ENCODE assay signal across 8 mouse cellular contexts in genomic region chr9:41999498-42000473, GRCm38 (mm10).
DNase-seq lines count a peak whose midpoint lies in the region; ATAC-seq and TF ChIP-seq lines count a peak whose summit lies in the region.

No protein-coding gene starts in this region.

- no peak overlapping the region for H3K9ac ChIP-seq in kidney, embryonic 15.5 days
- no peak overlapping the region; the same call in 1 of the 2 replicates for H3K9ac ChIP-seq in forebrain, embryonic 14.5 days (ENCODE audit: low read length)
- H3K9ac ChIP-seq in midbrain, embryonic 14.5 days (replicated peaks; ENCODE audit: low read length): no peak overlapping the region

- ATAC-seq in kidney, embryonic 15.5 days (replicated peaks; ENCODE audit: low FRiP score): no peak
- peak; percentile 18; the same call in 1 of the 2 replicates for ATAC-seq in cerebellum, adult (ENCODE audit: insufficient number of reproducible peaks, low FRiP score, low TSS enrichment)
- ATAC-seq in forebrain, embryonic 14.5 days: peak; percentile 51
- ATAC-seq in midbrain, embryonic 14.5 days (ENCODE audit: low FRiP score, low TSS enrichment): no peak; the same call in 1 of the 2 replicates

- 66% methylated on average over 12 of the region's 12 CpGs for WGBS in kidney, embryonic 15.5 days
- WGBS in forebrain, embryonic 14.5 days: 70% methylated on average over 12 of the region's 12 CpGs
- 71% methylated on average over 12 of the region's 12 CpGs for WGBS in midbrain, embryonic 14.5 days

- H3K36me3 ChIP-seq in kidney, embryonic 15.5 days: peaks cover 4% of the 10 kb centered on the region; the same call in 1 of the 2 replicates
- peaks cover 43% of the 10 kb centered on the region for H3K36me3 ChIP-seq in E14TG2a.4 (ENCODE audit: insufficient read depth, low read length)
- H3K36me3 ChIP-seq in forebrain, embryonic 14.5 days (ENCODE audit: control insufficient read depth, insufficient read depth, low read length): peaks cover 29% of the 10 kb centered on the region
- H3K36me3 ChIP-seq in midbrain, embryonic 14.5 days (ENCODE audit: control insufficient read depth, insufficient read depth, low read length): no peaks in the 10 kb centered on the region

- no peak overlapping the region for H3K27ac ChIP-seq in kidney, embryonic 15.5 days
- no peak overlapping the region for H3K27ac ChIP-seq in forebrain, embryonic 14.5 days (ENCODE audit: low read depth, low read length)
- no peak overlapping the region for H3K27ac ChIP-seq in midbrain, embryonic 14.5 days (replicated peaks; ENCODE audit: low read depth, low read length)

- no peaks in the 10 kb centered on the region for H3K9me3 ChIP-seq in kidney, embryonic 15.5 days (replicated peaks)
- no peaks in the 10 kb centered on the region for H3K9me3 ChIP-seq in E14TG2a.4 (ENCODE audit: low read length)
- no peaks in the 10 kb centered on the region for H3K9me3 ChIP-seq in forebrain, embryonic 14.5 days (replicated peaks; ENCODE audit: control insufficient read depth, low read length)
- H3K9me3 ChIP-seq in midbrain, embryonic 14.5 days (ENCODE audit: control insufficient read depth, low read length): no peaks in the 10 kb centered on the region

- TF ChIP-seq CTCF in E14TG2a.4 (conservative IDR thresholded peaks at IDR 0.05; ENCODE audit: low read length): peak; percentile 75

- H3K4me1 ChIP-seq in kidney, embryonic 15.5 days: no peaks in the 10 kb centered on the region
- peaks cover 9% of the 10 kb centered on the region for H3K4me1 ChIP-seq in E14TG2a.4 (replicated peaks; ENCODE audit: low read depth, low read length)
- H3K4me1 ChIP-seq in forebrain, embryonic 14.5 days (ENCODE audit: control insufficient read depth, insufficient read depth, low read length): no peaks in the 10 kb centered on the region
- no peaks in the 10 kb centered on the region for H3K4me1 ChIP-seq in midbrain, embryonic 14.5 days (ENCODE audit: control insufficient read depth, insufficient read depth, low read length)

- H3K4me3 ChIP-seq in kidney, embryonic 15.5 days (replicated peaks): no peak overlapping the region
- no peak overlapping the region for H3K4me3 ChIP-seq in E14TG2a.4 (replicated peaks; ENCODE audit: low read length)
- no peak overlapping the region for H3K4me3 ChIP-seq in forebrain, embryonic 14.5 days (ENCODE audit: low read depth, low read length)
- H3K4me3 ChIP-seq in midbrain, embryonic 14.5 days (replicated peaks; ENCODE audit: low read depth, low read length): no peak overlapping the region

- no peak overlapping the region for H3K4me2 ChIP-seq in kidney, embryonic 15.5 days
- no peak overlapping the region for H3K4me2 ChIP-seq in forebrain, embryonic 14.5 days (ENCODE audit: low read length)
- H3K4me2 ChIP-seq in midbrain, embryonic 14.5 days (ENCODE audit: low read length): no peak overlapping the region

- peak; percentile 24 for DNase-seq in kidney, adult 11 months
- DNase-seq in forebrain, embryonic 14.5 days (ENCODE audit: low spot score): peak; percentile 88
- DNase-seq in kidney, postnatal 14 days: peak; percentile 45
- peak; percentile 88 for DNase-seq in midbrain, embryonic 14.5 days
- DNase-seq in thymus, postnatal 25 days: peak; percentile 59

- no peaks in the 10 kb centered on the region for H3K27me3 ChIP-seq in kidney, embryonic 15.5 days
- no peaks in the 10 kb centered on the region for H3K27me3 ChIP-seq in E14TG2a.4 (ENCODE audit: insufficient read depth, low read length)
- no peaks in the 10 kb centered on the region for H3K27me3 ChIP-seq in forebrain, embryonic 14.5 days (replicated peaks; ENCODE audit: control insufficient read depth, insufficient read depth, low read length)
- H3K27me3 ChIP-seq in midbrain, embryonic 14.5 days (ENCODE audit: control insufficient read depth, insufficient read depth, low read length): no peaks in the 10 kb centered on the region

Comparison
In these comparisons a context has a peak if more than half of its experiments do, and no peak if none do; other contexts are left out.
1. DNase-seq: peak in every context shown above with its lines; median percentile 88 in forebrain, embryonic 14.5 days; 88 in midbrain, embryonic 14.5 days; 59 in thymus, postnatal 25 days; 45 in kidney, postnatal 14 days; 24 in kidney, adult 11 months.
2. ATAC-seq: peak in cerebellum, adult (single experiment) and forebrain, embryonic 14.5 days (single experiment); none in kidney, embryonic 15.5 days (single experiment) and midbrain, embryonic 14.5 days (single experiment).